Mouse (Mus musculus) gastrocnemius, postnatal 36 days (tissue): ENCODE results near the gene Cd160. TPM values are rescaled to one million over a fixed set of nuclear protein-coding genes. Genes with fewer than 3 reads are reported as not detected.

ENCODE experiments used
- DNase-seq, 2 experiments: peaks; one replicate each; pipeline ENCODE4 v3.0.0; 2022
- intact Hi-C: fragments of 180-260 bp; cut with DNase I; formaldehyde crosslinking; loops from one replicate; pipeline ENCODE4 v1.15.1; 2025
- total RNA-seq, 2 experiments: library from RNA; stranded (reverse); gene quantifications; 2 replicates each; pipeline ENCODE4 v1.2.3; 2021

The Cd160 gene
- total RNA-seq, 2 experiments from 2014 or later, result not detected

- intact Hi-C loops, result no loop called here
- no peak for DNase-seq
These were observed 5.6 kb upstream of the Cd160 start for GRCm38 (mm10) chr3:96834587-96835348.

- DNase-seq, result no peak
- intact Hi-C loops, result no loop called here
These were observed 3.8 kb upstream of the Cd160 start for GRCm38 (mm10) chr3:96832930-96833329.

GRCm38 (mm10) chr3:96829856-96830255 is 705 bp upstream of the Cd160 start:
- no peak for DNase-seq
- intact Hi-C loops, result no loop called here

GRCm38 (mm10) chr3:96828308-96828864 is 765 bp downstream of the Cd160 start:
- DNase-seq, result no peak
- intact Hi-C loops, result no loop called here

GRCm38 (mm10) chr3:96825261-96825660 is 3.9 kb downstream of the Cd160 start:
- DNase-seq, result no peak
- intact Hi-C loops, result no loop called here

GRCm38 (mm10) chr3:96824614-96825013 is 4.5 kb downstream of the Cd160 start:
- no peak for DNase-seq
- intact Hi-C loops, result no loop called here

- intact Hi-C loops, result no loop called here
- no peak for DNase-seq
These were observed 5.5 kb downstream of the Cd160 start for GRCm38 (mm10) chr3:96823701-96824100.

- intact Hi-C loops, result no loop called here
- no peak for DNase-seq
These were observed 7.6 kb downstream of the Cd160 start for GRCm38 (mm10) chr3:96821581-96821980.

- DNase-seq, result no peak
- intact Hi-C loops, result no loop called here
These were observed 8.8 kb downstream of the Cd160 start for GRCm38 (mm10) chr3:96820116-96820915.

- intact Hi-C loops, result loop anchor here (5.0 kb wide), 1 partner anchor 82 kb away; no protein-coding TSS in a partner anchor
- DNase-seq, result no peak
These were observed 14.8 kb downstream of the Cd160 start for GRCm38 (mm10) chr3:96814342-96814741.

- intact Hi-C loops, result loop anchor here (5.0 kb wide), 1 partner anchor 81 kb away; no protein-coding TSS in a partner anchor
- no peak for DNase-seq
These were observed 15.4 kb downstream of the Cd160 start for GRCm38 (mm10) chr3:96813591-96814244.

- DNase-seq, result no peak
- intact Hi-C loops, result loop anchor here (5.0 kb wide), 1 partner anchor 81 kb away; no protein-coding TSS in a partner anchor
These were observed 16.0 kb downstream of the Cd160 start for GRCm38 (mm10) chr3:96813106-96813505.

- intact Hi-C loops, result loop anchor here (5.0 kb wide), 1 partner anchor 80 kb away; no protein-coding TSS in a partner anchor
These were observed 16.6 kb downstream of the Cd160 start for GRCm38 (mm10) chr3:96812395-96813091.

GRCm38 (mm10) chr3:96811232-96811631 is 17.9 kb downstream of the Cd160 start:
- no peak for DNase-seq
- intact Hi-C loops, result loop anchor here (5.0 kb wide), 1 partner anchor 79 kb away; no protein-coding TSS in a partner anchor

More at GRCm38 (mm10) chr3:96812395-96813091, 16.6 kb downstream of the Cd160 start:
- DNase-seq, result peak; percentile 68 to 74

GRCm38 (mm10) chr3:96808651-96809050 is 20.5 kb downstream of the Cd160 start:
- intact Hi-C loops, result no loop called here
- DNase-seq, result no peak

- no peak for DNase-seq
- intact Hi-C loops, result no loop called here
These were observed 21.0 kb downstream of the Cd160 start for GRCm38 (mm10) chr3:96808136-96808535.

GRCm38 (mm10) chr3:96802214-96802613 is 26.9 kb downstream of the Cd160 start:
- DNase-seq, result no peak
- intact Hi-C loops, result no loop called here

- intact Hi-C loops, result no loop called here
- no peak for DNase-seq
These were observed 28.9 kb downstream of the Cd160 start for GRCm38 (mm10) chr3:96800254-96800653.

- intact Hi-C loops, result loop anchor here (5.0 kb wide), 1 partner anchor 46 kb away; no protein-coding TSS in a partner anchor
- no peak for DNase-seq
These were observed 40.6 kb downstream of the Cd160 start for GRCm38 (mm10) chr3:96788506-96788905.

- no peak for DNase-seq
- intact Hi-C loops, result loop anchor here (5.0 kb wide), 1 partner anchor 45 kb away; no protein-coding TSS in a partner anchor
These were observed 41.4 kb downstream of the Cd160 start for GRCm38 (mm10) chr3:96787784-96788183.
